Mouse (Mus musculus) lung, postnatal 0 days (tissue): ENCODE results near the gene Dnajc5.

Experiments used
- CTCF ChIP-seq: IDR thresholded peaks from 2 replicates; pipeline ENCODE4 v1.5.1; 2016; ENCODE audit warnings: antibody characterized with exemption, mild to moderate bottlenecking
- EP300 ChIP-seq: IDR thresholded peaks from 2 replicates; pipeline ENCODE4 v1.6.1; 2016; ENCODE audit warnings: antibody characterized with exemption, mild to moderate bottlenecking, control low read depth

GRCm38 (mm10) chr2:181569856-181570255 is 49.6 kb downstream of the Dnajc5 start:
- TF ChIP-seq CTCF (no peak), EP300 (no peak)
